Mouse (Mus musculus) gastrocnemius, adult 8-10 months (tissue): Measurements from ENCODE around the gene Gm44973. TPM values are rescaled to one million over a fixed set of nuclear protein-coding genes. Genes with fewer than 3 reads are reported as not detected.
"Not testable (repeated sequence)": the region's sequence is repeated elsewhere in the genome, so short reads cannot be mapped to it uniquely, and the experiment has no call there.

ENCODE experiments used
- DNase-seq, 2 experiments: peaks; one replicate each; pipeline ENCODE4 v3.0.0; 2022; ENCODE audit warnings: low spot score in 2 of 2
- total RNA-seq, 4 experiments: library from RNA; stranded (reverse); gene quantifications; 2 replicates each; pipeline ENCODE4 v1.2.4; 2022

Gm44973 gene
- total RNA-seq, 4 experiments from 2014 or later = not detected

DNA sequence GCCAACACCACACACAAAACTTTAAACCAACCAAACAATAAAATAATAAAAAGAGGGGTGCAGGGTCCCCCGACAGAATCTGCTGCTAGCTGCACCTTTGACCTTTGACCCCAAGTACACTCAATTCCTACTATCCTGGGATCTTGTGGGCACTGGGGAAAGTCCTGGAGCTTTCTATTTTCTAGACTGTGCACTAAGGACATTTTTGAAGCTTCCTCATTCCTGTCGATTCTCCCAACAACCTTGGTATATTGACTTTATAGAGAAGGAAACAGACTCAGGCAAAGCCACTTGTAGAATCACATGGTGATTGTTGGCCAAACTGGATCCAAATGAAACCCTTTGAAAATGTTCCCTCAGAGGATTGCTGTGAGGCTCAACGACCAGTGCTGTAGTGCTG is 761 bp downstream of the Gm44973 start:
- no peak for DNase-seq

DNA sequence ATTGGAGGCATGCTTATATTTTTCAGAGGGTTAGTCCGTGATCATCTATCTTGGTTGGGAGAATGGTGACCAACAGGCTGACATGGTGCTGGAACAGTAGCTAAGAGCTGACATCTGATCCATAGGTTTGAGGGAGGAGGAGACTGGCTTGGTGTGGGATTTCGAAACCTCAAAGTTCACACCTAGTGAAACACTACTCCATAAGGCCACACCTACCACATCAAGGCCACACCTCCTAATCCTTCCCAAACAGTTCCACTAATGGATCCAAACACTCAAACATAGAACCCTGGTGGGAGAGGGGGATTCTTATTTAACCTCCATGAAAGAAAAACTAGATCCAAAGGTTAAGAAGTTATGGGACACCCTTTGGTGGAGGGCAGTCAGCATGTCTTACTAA is 1.6 kb downstream of the Gm44973 start:
- no peak for DNase-seq

DNA sequence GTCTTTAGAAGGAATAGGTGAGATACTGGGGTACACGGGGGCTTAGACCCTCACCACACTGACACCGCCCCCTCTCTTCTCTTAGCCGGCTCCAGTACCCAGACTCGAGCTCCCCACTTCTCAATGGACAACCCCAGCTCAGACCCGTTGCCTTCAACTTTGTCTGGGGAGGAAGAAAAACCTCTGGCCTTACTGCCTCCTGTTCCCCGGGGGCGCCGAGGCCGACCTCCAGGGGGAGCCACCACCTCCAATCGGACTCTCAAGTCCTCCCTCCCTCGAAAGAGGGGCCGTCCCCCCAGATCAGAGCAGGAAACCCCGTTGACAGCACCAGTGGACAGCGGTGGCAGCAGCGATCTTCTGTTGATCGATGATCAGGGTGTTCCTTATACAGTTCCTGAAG is 2.1 kb downstream of the Gm44973 start:
- DNase-seq = no peak

GRCm38 (mm10) chr7:5017931-5018330 is 2.6 kb downstream of the Gm44973 start:
- no peak for DNase-seq

- not testable (repeated sequence) for DNase-seq
Observed at GRCm38 (mm10) chr7:5019576-5019975, 4.3 kb downstream of the Gm44973 start.

DNA sequence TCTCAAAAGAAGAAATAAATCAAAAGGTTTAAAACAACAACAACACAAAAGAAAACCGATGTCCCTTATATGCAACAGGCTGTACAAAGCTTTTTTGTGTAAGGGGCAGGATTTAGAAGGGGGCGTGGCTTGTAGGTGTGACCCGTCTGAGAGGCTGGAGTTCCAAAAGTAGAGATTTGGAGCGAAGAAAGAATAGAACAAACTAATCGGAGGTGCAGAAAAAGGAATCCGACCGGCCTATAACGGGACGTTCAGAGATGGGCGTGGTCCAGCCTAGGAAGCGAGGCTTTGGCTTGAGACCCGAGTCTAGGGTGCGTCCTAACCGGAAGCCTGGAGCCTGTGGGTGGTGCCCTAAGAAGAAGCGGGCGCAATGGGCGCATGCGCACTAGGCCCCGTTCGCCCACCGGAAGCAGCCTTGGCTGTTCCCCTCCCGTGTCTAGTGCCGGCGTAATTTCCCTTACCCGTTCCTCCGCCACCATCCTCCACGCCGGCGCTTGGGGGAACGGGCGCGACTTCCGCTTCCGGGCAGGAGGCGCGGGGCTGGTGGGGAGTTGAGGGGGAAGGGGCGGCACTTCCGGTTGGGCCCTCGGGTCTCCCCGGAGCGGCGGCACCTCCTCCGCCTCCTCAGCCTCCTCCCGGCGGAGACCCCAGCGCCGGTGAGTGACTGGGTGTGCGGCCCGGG is 4.8 kb downstream of the Gm44973 start, which contains the start of the genes Zfp865 and Ccdc106:
TSS of gene Zfp865 (plus strand) at position 377 of the 682 bp plus-strand sequence.
TSS of gene Ccdc106 (plus strand) at position 554 of the 682 bp plus-strand sequence.
- peak; percentile 98 to 99 for DNase-seq

DNA sequence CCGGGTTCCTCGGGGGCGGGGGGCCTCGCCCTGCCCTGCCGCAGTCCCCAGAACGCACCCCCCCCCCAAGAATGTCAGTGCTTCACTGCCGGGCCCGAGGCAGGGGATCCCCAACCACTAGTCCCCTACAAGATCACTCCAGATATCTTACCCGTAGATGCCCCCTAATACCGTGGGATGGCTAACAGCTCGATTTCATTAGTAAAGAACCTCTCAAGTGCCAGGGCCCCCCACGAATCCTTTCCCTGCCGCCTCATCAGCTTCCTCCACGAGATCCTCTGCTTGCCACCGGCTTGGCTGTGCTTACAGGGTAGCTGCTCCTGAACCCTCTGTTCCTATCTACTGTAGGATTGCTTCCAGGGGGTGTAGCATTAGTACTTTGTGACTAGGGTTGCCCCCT is 5.4 kb downstream of the Gm44973 start:
- DNase-seq = no peak

DNA sequence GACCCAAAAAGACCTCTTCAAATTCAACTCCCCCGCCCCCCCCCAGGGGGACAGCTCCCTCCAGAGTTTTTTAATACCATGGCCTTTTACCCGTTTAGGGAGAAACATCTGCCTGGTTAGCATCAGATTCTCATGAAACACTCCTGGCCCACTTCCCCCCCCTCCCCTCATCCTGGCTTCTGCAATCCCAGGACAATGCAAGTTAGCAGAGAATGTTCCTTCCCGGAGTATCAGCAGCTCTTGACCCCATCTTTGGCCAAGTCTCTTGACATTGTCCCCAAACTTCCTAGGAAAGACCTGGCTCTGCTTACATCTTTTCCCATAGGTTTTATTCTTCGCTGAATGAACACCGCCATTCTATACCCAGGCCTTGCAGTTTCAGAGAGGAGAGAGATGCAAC is 5.9 kb downstream of the Gm44973 start:
- no peak for DNase-seq

DNA sequence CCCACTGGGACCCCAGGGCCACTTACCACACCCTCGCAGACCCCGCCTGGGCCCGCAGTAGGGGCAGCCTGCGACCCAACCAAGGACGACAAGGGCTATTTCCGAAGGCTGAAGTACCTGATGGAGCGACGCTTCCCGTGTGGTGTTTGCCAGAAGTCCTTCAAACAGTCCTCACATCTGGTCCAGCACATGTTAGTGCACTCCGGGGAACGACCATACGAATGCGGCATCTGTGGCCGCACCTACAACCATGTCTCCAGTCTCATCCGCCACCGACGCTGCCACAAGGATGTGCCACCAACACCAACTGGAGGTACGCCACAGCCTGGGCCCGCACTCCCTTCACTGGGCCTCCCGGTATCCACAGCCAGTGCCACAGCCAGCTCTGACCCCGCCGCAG is 14.2 kb downstream of the Gm44973 start:
- DNase-seq = no peak

DNA sequence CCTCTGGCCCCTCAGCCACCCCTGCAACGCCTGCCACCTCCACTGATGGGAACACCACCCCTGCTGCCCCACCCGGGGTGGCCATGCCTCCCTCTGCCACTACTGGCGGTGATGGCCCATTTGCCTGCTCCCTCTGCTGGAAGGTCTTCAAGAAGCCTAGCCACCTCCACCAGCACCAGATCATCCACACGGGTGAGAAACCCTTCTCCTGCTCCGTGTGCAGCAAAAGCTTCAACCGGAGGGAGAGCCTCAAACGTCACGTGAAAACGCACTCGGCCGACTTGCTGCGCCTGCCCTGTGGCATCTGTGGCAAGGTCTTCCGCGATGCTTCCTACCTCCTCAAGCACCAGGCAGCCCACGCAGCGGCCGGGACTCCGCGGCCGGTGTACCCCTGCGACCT is 14.7 kb downstream of the Gm44973 start:
- DNase-seq = no peak

DNA sequence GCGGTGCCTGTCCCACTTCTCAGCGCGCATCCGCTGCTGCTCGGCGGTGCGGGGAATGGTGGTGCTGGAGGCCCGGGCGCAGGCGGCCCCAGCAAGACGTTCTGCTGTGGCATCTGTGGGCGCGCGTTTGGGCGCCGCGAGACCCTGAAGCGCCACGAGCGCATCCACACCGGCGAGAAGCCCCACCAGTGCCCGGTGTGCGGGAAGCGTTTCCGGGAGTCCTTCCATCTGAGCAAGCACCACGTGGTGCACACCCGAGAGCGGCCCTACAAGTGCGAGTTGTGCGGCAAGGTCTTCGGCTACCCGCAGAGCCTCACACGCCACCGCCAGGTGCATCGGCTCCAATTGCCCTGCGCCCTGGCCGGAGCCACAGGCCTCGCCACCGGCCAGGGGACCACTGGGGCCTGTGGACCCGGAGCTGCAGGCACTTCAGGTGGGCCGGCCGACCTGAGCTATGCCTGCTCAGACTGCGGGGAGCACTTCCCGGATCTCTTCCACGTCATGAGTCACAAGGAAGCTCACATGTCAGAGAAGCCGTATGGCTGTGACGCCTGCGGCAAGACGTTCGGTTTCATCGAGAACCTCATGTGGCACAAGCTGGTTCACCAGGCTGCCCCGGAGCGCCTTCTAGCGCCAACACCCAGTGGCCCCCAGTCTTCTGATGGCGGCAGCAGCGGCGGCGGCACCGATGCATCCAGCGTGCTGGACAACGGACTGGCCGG is 15.4 kb downstream of the Gm44973 start:
- no peak for DNase-seq

DNA sequence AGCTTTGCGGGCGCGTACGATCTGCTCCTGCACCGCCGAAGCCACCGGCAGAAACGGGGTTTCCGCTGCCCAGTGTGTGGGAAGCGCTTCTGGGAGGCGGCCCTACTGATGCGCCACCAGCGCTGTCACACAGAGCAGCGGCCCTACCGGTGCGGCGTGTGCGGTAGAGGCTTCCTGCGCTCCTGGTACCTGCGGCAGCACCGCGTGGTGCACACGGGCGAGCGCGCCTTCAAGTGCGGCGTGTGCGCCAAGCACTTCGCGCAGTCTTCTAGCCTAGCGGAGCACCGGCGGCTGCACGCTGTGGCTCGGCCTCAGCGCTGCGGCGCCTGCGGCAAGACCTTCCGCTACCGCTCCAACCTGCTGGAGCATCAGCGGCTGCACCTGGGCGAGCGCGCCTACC is 16.2 kb downstream of the Gm44973 start:
- DNase-seq = no peak

- no peak for DNase-seq
Observed at GRCm38 (mm10) chr7:5033818-5034217, 18.5 kb downstream of the Gm44973 start, which contains the start of gene 4632433K11Rik. TSS of gene 4632433K11Rik (plus strand) at chr7:5034118.

GRCm38 (mm10) chr7:5035628-5036027 is 20.3 kb downstream of the Gm44973 start:
- DNase-seq = no peak

- no peak for DNase-seq
Observed at GRCm38 (mm10) chr7:5036136-5036535, 20.8 kb downstream of the Gm44973 start.

DNA sequence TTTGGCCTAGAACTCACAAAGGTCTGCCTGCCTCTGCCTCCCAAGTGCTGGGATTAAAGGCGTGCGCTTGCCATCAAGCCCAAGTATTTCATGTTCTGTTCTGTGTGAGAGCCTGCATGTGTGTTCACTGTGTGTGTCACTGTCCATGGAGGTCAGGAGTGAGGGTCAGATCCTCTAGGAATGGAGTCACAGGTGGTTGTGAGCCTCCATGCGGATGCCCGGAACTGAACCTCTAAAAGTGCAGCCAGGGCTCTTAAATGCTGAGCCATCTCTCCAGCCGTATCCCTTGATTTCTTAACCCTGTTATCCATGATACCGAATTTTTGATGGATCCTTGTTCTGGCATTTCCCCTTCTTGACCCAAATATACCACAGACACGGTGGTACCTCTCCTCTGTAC is 21.7 kb downstream of the Gm44973 start:
- no peak for DNase-seq

DNA sequence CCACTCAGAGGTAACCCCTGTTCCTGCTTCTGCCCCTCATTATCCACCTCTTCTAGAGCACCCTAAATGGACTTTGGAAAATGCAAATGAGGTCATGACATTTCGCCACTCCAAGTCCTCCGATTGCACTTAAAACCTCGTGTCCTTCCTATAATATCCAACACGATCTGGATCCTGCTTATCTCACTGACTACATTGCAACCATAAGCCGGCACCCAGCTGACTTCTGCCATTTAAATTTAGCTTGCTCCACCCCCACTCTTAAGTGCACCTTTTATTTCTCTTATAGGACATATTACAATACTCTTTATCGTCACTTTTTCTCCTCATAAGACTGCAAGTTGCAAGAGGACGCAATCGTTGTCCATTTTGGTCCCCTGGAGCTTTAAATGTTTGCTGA is 22.2 kb downstream of the Gm44973 start:
- no peak for DNase-seq

DNA sequence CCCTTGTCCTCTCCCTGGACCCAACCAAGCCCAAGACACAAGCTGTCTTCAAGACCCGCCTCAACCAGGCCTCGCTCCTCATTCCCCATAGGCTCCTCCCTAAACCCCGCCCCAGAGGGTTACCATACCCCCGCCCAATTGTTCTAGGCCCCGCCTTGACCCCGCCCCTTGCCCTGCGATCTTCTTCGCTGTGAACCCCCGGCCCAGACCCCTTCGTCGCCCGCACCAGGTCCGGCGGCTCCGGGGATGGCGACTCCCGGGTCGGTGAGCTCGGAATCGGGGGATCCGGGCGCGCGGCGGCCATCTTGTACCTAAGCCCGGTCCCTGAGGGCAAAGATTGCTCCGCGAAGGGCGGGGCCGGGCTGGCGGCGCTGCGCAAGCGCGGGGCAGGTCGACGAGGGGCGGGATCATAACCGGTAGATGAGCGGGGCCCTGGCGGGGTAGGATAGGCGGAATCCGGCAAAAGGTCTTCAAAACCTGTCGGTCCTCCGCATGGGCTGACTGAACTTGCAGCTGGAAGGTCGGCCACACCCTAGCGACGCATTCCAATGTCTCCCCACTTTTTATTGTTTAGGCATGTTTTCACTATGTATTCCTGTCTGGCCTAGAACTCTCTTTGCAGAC is 22.9 kb downstream of the Gm44973 start, which contains the start of gene Zfp784:
TSS of gene Zfp784 (minus strand) at position 338 of the 624 bp plus-strand sequence.
- DNase-seq = peak; percentile 89 to 90

- DNase-seq = no peak
Observed at GRCm38 (mm10) chr7:5038940-5039339, 23.6 kb downstream of the Gm44973 start.

DNA sequence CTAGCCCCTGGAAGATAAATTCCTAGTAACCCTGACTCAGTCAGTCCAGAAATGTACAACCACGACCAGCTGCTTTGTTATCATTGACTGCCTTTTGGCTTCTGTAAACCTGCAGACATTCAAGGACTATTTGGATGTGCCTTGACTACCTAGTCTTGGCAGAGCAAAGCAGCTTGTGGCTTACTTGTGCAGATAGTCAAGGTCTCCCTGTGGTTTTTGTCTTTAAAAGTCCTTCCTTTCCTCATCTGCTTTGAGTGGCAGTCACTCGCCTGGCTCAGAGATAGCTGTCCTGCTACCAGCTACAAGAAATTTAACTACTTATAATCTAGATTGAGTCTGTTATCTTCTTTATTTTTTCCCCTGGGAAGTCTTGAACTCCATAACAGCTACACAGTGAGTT is 29.7 kb downstream of the Gm44973 start:
- DNase-seq = no peak

- no peak for DNase-seq
Observed at GRCm38 (mm10) chr7:5046112-5046511, 30.8 kb downstream of the Gm44973 start.

DNA sequence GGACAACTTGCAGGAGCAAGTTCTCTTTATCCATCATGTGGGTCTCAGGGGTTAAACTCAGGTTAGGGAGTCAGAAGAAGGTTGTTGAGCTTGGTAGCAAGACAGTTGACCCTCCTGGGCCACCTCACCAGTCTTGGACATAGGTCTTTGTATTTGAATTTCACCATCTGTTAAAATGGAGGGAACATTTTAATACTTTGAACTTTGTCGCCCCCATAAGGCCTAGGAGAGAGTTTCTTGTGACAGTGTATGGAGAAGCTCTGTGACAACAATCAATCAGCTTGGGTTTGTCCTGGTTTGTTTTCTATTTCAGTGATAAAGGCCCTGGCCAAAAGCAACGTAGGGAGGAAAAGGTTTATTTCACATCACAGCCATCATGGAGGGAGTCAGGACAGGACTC is 32.0 kb downstream of the Gm44973 start:
- no peak for DNase-seq
